Mouse (Mus musculus): ENCODE measurements around the gene Dpf3.

GRCm38 (mm10) chr12:83180561-83180960, 307.0 kb downstream of the Dpf3 start:
- TF ChIP-seq GATA1 (IDR thresholded peaks at IDR 0.05; ENCODE audit: borderline replicate concordance, low read length): no peak
- no peak for TF ChIP-seq FLI1 (IDR thresholded peaks at IDR 0.05; ENCODE audit: low read length)
